Mouse (Mus musculus) liver, embryonic 15.5 days (tissue): ENCODE data around the gene Acaa1b. TPM values are rescaled to one million over a fixed set of nuclear protein-coding genes. Genes with fewer than 3 reads are reported as not detected.

Experiments
- ATAC-seq: fragments of 200-750 bp; cut with Nextera tagmentation; 2 replicates; pipeline ENCODE4 v1.8.0; 2017; ENCODE audit warnings: moderate number of reproducible peaks, mild to moderate bottlenecking, moderate library complexity; ENCODE audit not compliant: insufficient read depth
- H3K27ac ChIP-seq: fragments of 300-500 bp; sonication (generic); replicated peaks from 2 replicates; pipeline ENCODE4 v1.5.1; 2015; ENCODE audit warnings: mild to moderate bottlenecking, inconsistent platforms
- H3K27me3 ChIP-seq: fragments of 300-500 bp; sonication (generic); 2 replicates; pipeline ENCODE4 v1.6.1; 2015; ENCODE audit warnings: mild to moderate bottlenecking, inconsistent platforms
- H3K36me3 ChIP-seq: fragments of 300-500 bp; sonication (generic); replicated peaks from 2 replicates; pipeline ENCODE4 v1.6.1; 2015; ENCODE audit warnings: moderate library complexity, mild to moderate bottlenecking, inconsistent platforms
- H3K4me1 ChIP-seq: fragments of 300-500 bp; sonication (generic); replicated peaks from 2 replicates; pipeline ENCODE4 v1.6.1; 2015; ENCODE audit warnings: inconsistent platforms
- H3K4me2 ChIP-seq: fragments of 300-500 bp; sonication (generic); 2 replicates; pipeline ENCODE4 v1.6.1; 2015; ENCODE audit warnings: moderate library complexity, mild to moderate bottlenecking, inconsistent platforms
- H3K4me3 ChIP-seq: fragments of 300-500 bp; sonication (generic); replicated peaks from 2 replicates; pipeline ENCODE4 v1.5.1; 2015; ENCODE audit warnings: mild to moderate bottlenecking, inconsistent platforms
- H3K9ac ChIP-seq: fragments of 300-500 bp; sonication (generic); 2 replicates; pipeline ENCODE4 v1.6.1; 2015; ENCODE audit warnings: moderate library complexity, mild to moderate bottlenecking, inconsistent platforms
- H3K9me3 ChIP-seq: fragments of 300-500 bp; sonication (generic); replicated peaks from 2 replicates; pipeline ENCODE4 v1.6.1; 2016; ENCODE audit warnings: inconsistent platforms
- WGBS: fragments of 180-500 bp; shearing (Covaris S2); methylation state at CpG from one replicate; pipeline ENCODE4 v1.1.7; 2015; ENCODE audit warnings: mixed read lengths; ENCODE audit not compliant: insufficient replicate concordance; 5-methylcytosine and 5-hydroxymethylcytosine counted together
- polyA plus RNA-seq: library from polyadenylated mRNA; unstranded; fragments of >200 nt; fragmentation: Nextera tagmentation; extraction: Ambion mirVana; gene quantifications from 2 replicates; pipeline ENCODE4 v1.2.1, GENCODE M21; 2015

Acaa1b gene
- 19.0 and 24.7 TPM in 2 replicates for polyA plus RNA-seq

DNA sequence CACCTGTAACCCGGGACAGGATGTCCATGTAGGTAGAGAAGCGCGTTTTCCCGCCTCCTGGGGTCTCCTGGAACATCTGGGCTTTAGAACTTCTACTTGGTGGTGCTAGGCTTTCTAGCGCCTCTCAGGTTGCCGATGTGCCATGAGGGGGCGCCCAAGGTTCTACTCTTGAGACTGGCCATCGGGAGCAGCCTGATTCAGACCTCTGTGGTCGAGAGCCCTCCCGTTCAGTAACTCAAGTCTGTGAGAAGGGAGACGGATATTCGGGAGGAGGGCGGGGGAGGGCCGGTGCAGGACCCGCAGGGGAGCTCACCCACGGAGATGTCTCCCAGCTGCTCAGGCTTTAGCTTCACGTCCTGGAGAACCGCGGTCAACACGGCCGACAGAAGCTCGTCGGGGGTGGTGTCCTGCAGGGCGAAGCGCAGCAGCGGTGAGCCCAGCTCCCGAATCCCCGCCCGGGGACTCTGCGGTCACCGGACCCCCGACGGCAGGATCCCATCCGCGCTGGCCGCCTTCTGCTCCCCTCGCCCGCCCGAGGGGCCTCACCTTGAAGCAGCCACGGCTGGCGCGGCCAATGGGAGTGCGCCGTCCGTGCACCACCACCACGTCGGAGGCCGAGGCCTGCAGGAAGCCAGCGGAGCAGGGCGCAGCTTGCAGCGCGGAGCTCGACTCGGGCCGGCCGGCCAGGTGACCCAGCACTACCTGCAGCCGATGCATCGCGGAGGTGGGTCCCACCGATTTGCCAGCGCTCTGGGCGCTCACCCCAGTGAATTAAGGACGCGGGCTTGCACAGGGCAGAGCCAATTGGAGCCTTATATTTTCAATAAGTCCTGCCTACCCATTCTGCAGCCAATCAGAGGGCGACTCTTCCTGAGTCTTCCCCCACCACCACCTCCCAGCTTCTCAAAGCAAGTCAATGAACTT lies at the start of gene Acaa1b:
TSS of gene Acaa1b (minus strand) at position 816 of the 924 bp plus-strand sequence.
- Histone ChIP-seq H3K4me1 (peaks cover 10% of the 10 kb centered on the region), H3K4me2 (peak within 1 kb of the TSS; percentile 61), H3K4me3 (peak within 1 kb of the TSS; percentile 52), H3K9me3 (no peaks in the 10 kb centered on the region), H3K27ac (no peak within 1 kb of the TSS), H3K27me3 (peaks cover 33% of the 10 kb centered on the region), H3K9ac (no peak within 1 kb of the TSS; the same call in 1 of the 2 replicates), H3K36me3 (no peaks in the 10 kb centered on the region)
- WGBS: 2% methylated on average over 65 of the region's 65 CpGs
- peak; percentile 59 for ATAC-seq

GRCm38 (mm10) chr9:119206666-119207065 lies 49.8 kb upstream of the Acaa1b start:
- Histone ChIP-seq H3K27me3 (no peaks in the 10 kb centered on the region), H3K4me1 (no peaks in the 10 kb centered on the region), H3K4me2 (no peak overlapping the region), H3K4me3 (no peak overlapping the region), H3K36me3 (no peaks in the 10 kb centered on the region), H3K9ac (no peak overlapping the region), H3K27ac (no peak overlapping the region), H3K9me3 (no peaks in the 10 kb centered on the region)
- 55% methylated on average over 2 of the region's 2 CpGs for WGBS
- ATAC-seq: no peak

GRCm38 (mm10) chr9:119205756-119206155 lies 48.9 kb upstream of the Acaa1b start:
- no peaks in the 10 kb centered on the region for H3K27me3 ChIP-seq
- H3K27ac ChIP-seq: no peak overlapping the region
- H3K36me3 ChIP-seq: no peaks in the 10 kb centered on the region
- 77% methylated on average over 5 of the region's 5 CpGs for WGBS
- no peaks in the 10 kb centered on the region for H3K9me3 ChIP-seq
- no peak overlapping the region for H3K9ac ChIP-seq
- H3K4me3 ChIP-seq: no peak overlapping the region
- no peaks in the 10 kb centered on the region for H3K4me1 ChIP-seq
- no peak for ATAC-seq
- no peak overlapping the region for H3K4me2 ChIP-seq

- WGBS: 67% methylated on average over 9 of the region's 9 CpGs
- peak; percentile 51; the same call in 1 of the 2 replicates for ATAC-seq
- Histone ChIP-seq H3K4me2 (no peak overlapping the region), H3K27me3 (no peaks in the 10 kb centered on the region), H3K4me3 (no peak overlapping the region), H3K9ac (no peak overlapping the region), H3K4me1 (no peaks in the 10 kb centered on the region), H3K27ac (no peak overlapping the region), H3K9me3 (no peaks in the 10 kb centered on the region), H3K36me3 (no peaks in the 10 kb centered on the region)
These were observed 46.7 kb upstream of the Acaa1b start for GRCm38 (mm10) chr9:119203617-119204016.

GRCm38 (mm10) chr9:119201653-119202052 lies 44.8 kb upstream of the Acaa1b start:
- no peak for ATAC-seq
- H3K27me3 ChIP-seq: no peaks in the 10 kb centered on the region
- H3K9ac ChIP-seq: no peak overlapping the region
- H3K4me2 ChIP-seq: no peak overlapping the region
- no peaks in the 10 kb centered on the region for H3K36me3 ChIP-seq
- H3K4me3 ChIP-seq: no peak overlapping the region
- no peak overlapping the region for H3K27ac ChIP-seq
- H3K4me1 ChIP-seq: no peaks in the 10 kb centered on the region
- no peaks in the 10 kb centered on the region for H3K9me3 ChIP-seq
- 64% methylated on average over 5 of the region's 5 CpGs for whole genome bisulfite sequencing

DNA sequence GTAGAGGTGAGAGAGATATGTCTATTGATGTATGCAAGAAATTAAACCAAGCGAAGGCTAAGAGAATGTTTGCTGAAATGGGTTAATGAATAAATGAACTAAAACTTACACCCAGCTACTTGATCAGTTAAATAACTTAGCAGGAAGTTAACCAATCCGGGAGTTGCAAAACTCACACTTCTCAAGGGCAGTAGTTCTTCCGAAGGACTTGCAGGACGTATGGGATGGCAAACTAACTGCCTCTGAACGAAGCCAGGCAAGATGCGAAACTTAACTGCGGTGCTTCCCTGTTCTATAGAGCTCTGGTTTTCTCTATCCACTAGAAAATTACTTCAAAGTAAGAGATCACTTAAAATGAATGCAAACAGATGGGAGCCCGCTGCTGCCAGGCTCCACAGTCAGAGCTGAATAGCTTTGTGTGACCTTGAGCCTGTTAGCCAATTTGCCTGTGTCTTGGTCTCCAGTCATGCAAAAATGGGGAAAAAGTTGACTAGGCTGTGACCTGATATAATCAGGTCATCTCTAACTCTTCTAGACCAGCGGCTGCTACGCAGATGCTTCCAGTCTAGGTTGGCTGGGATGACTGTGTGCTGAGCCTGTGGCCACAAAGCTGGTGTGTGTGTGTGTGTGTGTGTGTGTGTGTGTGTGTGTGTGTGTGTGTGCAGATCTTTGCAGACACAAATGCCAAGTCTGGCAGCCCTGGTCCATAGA lies 42.4 kb upstream of the Acaa1b start:
- no peak overlapping the region for H3K9ac ChIP-seq
- no peak overlapping the region for H3K4me2 ChIP-seq
- no peak for ATAC-seq
- no peak overlapping the region for H3K27ac ChIP-seq
- no peaks in the 10 kb centered on the region for H3K4me1 ChIP-seq
- WGBS: 67% methylated on average over 10 of the region's 10 CpGs
- no peaks in the 10 kb centered on the region for H3K36me3 ChIP-seq
- no peak overlapping the region for H3K4me3 ChIP-seq
- H3K27me3 ChIP-seq: no peaks in the 10 kb centered on the region
- H3K9me3 ChIP-seq: no peaks in the 10 kb centered on the region

GRCm38 (mm10) chr9:119192202-119192990 lies 35.5 kb upstream of the Acaa1b start:
- no peak overlapping the region for H3K4me3 ChIP-seq
- no peaks in the 10 kb centered on the region for H3K27me3 ChIP-seq
- H3K36me3 ChIP-seq: no peaks in the 10 kb centered on the region
- no peak overlapping the region for H3K9ac ChIP-seq
- 33% methylated on average over 11 of the region's 11 CpGs for WGBS
- ATAC-seq: peak; percentile 42; the same call in 1 of the 2 replicates
- H3K9me3 ChIP-seq: no peaks in the 10 kb centered on the region
- H3K4me2 ChIP-seq: no peak overlapping the region
- H3K27ac ChIP-seq: no peak overlapping the region
- no peaks in the 10 kb centered on the region for H3K4me1 ChIP-seq

DNA sequence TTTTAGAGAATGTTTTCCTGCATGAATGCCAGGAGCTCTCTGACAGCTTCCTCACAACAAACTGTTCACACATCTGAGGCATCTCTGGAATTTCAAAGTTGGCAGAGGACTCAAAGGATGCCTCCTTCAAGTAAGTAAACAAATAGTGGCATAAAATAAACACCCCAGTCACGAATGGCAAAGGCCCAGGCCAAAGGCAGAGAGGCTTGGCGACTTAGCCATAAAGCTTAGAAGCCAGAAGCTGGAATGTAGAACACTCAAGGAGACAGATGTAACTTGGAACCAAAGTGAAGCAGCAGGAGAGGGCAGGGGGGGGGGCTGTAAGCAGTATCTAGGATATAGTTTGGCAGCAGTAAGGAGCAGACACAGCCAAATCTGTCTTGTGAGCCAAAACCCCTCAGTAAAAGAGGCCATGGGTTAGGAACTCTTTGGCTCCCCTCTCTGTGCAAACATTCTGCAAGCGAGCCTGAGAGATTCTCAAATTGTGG lies 24.4 kb upstream of the Acaa1b start:
- H3K4me1 ChIP-seq: no peaks in the 10 kb centered on the region
- H3K4me2 ChIP-seq: no peak overlapping the region
- ATAC-seq: no peak
- no peak overlapping the region for H3K4me3 ChIP-seq
- WGBS: 24% methylated on average over 3 of the region's 3 CpGs
- H3K9me3 ChIP-seq: no peaks in the 10 kb centered on the region
- H3K36me3 ChIP-seq: no peaks in the 10 kb centered on the region
- H3K9ac ChIP-seq: no peak overlapping the region
- H3K27ac ChIP-seq: no peak overlapping the region
- no peaks in the 10 kb centered on the region for H3K27me3 ChIP-seq

DNA sequence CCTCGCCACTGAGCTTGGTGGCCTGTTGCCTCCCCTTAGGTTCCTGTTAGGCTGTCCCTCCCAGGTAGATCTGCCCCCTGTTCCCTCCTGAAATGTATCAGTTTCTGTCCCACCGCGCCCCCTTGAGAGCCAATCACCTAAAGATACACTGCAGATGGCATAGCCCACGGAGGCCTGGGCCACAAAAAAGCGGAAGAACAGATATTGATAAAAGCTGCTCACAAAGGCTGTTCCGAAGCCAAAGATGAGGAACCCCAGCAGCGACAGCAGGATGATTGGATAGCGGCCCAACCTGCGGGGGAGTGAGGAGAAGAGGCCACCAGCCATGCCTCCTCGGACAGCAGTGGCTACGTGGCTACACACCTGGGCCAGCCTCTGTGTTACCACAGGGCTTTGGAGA lies 22.4 kb upstream of the Acaa1b start:
- Histone ChIP-seq H3K4me2 (no peak overlapping the region), H3K4me3 (no peak overlapping the region), H3K4me1 (no peaks in the 10 kb centered on the region), H3K36me3 (no peaks in the 10 kb centered on the region), H3K9me3 (no peaks in the 10 kb centered on the region), H3K27me3 (no peaks in the 10 kb centered on the region), H3K9ac (no peak overlapping the region), H3K27ac (no peak overlapping the region)
- no peak for ATAC-seq
- WGBS: 70% methylated on average over 11 of the region's 11 CpGs

DNA sequence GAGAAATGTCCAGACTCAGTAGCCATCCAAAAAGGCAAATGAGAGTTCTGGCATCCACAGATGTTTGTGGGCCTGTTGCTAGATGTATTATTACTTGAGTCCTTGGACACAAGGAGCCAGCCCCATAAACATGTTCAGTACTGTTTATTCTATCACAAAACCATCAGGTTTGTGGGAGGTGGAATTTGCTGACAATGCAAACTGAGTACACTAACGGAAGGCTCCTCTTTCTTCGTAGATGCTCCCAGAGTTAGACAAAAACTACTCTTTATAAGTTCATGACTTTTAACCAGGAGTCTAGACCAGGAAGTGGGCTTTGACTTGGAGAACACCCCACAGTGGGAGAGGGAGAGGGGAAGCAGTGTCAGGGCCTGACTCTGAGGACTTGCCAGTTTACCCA lies 10.7 kb upstream of the Acaa1b start:
- 84% methylated on average over 2 of the region's 2 CpGs for WGBS
- H3K9ac ChIP-seq: no peak overlapping the region
- H3K4me2 ChIP-seq: no peak overlapping the region
- H3K4me1 ChIP-seq: no peaks in the 10 kb centered on the region
- no peaks in the 10 kb centered on the region for H3K36me3 ChIP-seq
- no peak overlapping the region for H3K27ac ChIP-seq
- no peaks in the 10 kb centered on the region for H3K9me3 ChIP-seq
- no peaks in the 10 kb centered on the region for H3K27me3 ChIP-seq
- no peak overlapping the region for H3K4me3 ChIP-seq
- no peak for ATAC-seq
